Mouse (Mus musculus) liver, embryonic 11.5 days (tissue): ENCODE data around the gene Fbxw16. TPM values are rescaled to one million over a fixed set of nuclear protein-coding genes. Genes with fewer than 3 reads are reported as not detected.
"Not testable (repeated sequence)": the region's sequence is repeated elsewhere in the genome, so short reads cannot be mapped to it uniquely, and the experiment has no call there.

Experiments
- ATAC-seq: fragments of 200-750 bp; cut with Nextera tagmentation; replicated peaks from 2 replicates; pipeline ENCODE4 v1.8.0; 2017; ENCODE audit warnings: moderate number of reproducible peaks, mild to moderate bottlenecking, moderate TSS enrichment, moderate library complexity; ENCODE audit not compliant: low FRiP score
- DNase-seq: peaks from one replicate; pipeline ENCODE4 v3.0.0-alpha.2; 2017; ENCODE audit warnings: low spot score
- H3K27ac ChIP-seq: fragments of 300-500 bp; sonication (generic); 2 replicates; pipeline ENCODE4 v1.5.1; 2014; ENCODE audit warnings: mild to moderate bottlenecking, low read depth, low read length, control low read depth
- H3K27me3 ChIP-seq: fragments of 300-500 bp; sonication (generic); replicated peaks from 2 replicates; pipeline ENCODE4 v1.6.1; 2014; ENCODE audit warnings: low read length, mixed read lengths; ENCODE audit not compliant: control insufficient read depth, insufficient read depth
- H3K36me3 ChIP-seq: fragments of 300-500 bp; sonication (generic); 2 replicates; pipeline ENCODE4 v1.6.1; 2014; ENCODE audit warnings: mild to moderate bottlenecking, low read length, moderate library complexity, mixed read lengths; ENCODE audit not compliant: control insufficient read depth, insufficient read depth
- H3K4me1 ChIP-seq: fragments of 300-500 bp; sonication (generic); replicated peaks from 2 replicates; pipeline ENCODE4 v1.6.1; 2014; ENCODE audit warnings: low read length, mixed read lengths; ENCODE audit not compliant: control insufficient read depth, insufficient read depth
- H3K4me2 ChIP-seq: fragments of 300-500 bp; sonication (generic); 2 replicates; pipeline ENCODE4 v1.6.1; 2014; ENCODE audit warnings: mild to moderate bottlenecking, control low read depth, moderate library complexity
- H3K4me3 ChIP-seq: fragments of 300-500 bp; sonication (generic); 2 replicates; pipeline ENCODE4 v1.5.1; 2014; ENCODE audit warnings: low read depth, low read length, control low read depth
- H3K9ac ChIP-seq: fragments of 300-500 bp; sonication (generic); 2 replicates; pipeline ENCODE4 v1.6.1; 2014; ENCODE audit warnings: low read depth, low read length, control low read depth
- H3K9me3 ChIP-seq: fragments of 300-500 bp; sonication (generic); 2 replicates; pipeline ENCODE4 v1.6.1; 2016; ENCODE audit warnings: low read length, inconsistent platforms, mixed read lengths; ENCODE audit not compliant: control insufficient read depth
- WGBS: fragments of 180-500 bp; shearing (Covaris S2); extraction: QIAGEN DNeasy Blood & Tissue Kit; methylation state at CpG from one replicate; pipeline ENCODE4 v1.1.7; 2014; 5-methylcytosine and 5-hydroxymethylcytosine counted together
- polyA plus RNA-seq: library from polyadenylated mRNA; unstranded; fragments of >200 nt; fragmentation: Nextera tagmentation; extraction: Ambion mirVana; gene quantifications from 2 replicates; pipeline ENCODE4 v1.2.1, GENCODE M21; 2014

Gene Fbxw16
- polyA plus RNA-seq: not detected in 2 replicates

- DNase-seq (no peak), ATAC-seq (no peak)
- Histone ChIP-seq H3K4me1 (no peaks in the 10 kb centered on the region), H3K9ac (no peak within 1 kb of the TSS), H3K27ac (no peak within 1 kb of the TSS), H3K27me3 (no peaks in the 10 kb centered on the region), H3K9me3 (no peaks in the 10 kb centered on the region), H3K4me3 (no peak within 1 kb of the TSS), H3K36me3 (no peaks in the 10 kb centered on the region), H3K4me2 (no peak within 1 kb of the TSS)
Measured at GRCm38 (mm10) chr9:109449040-109449439, at the start of gene Fbxw16. TSS of gene Fbxw16 (minus strand) at chr9:109449140.

- H3K4me3 ChIP-seq, H3K4me1 ChIP-seq, H3K27me3 ChIP-seq, ATAC-seq, H3K9me3 ChIP-seq, DNase-seq, H3K36me3 ChIP-seq, H3K4me2 ChIP-seq, H3K9ac ChIP-seq, H3K27ac ChIP-seq: not testable (repeated sequence)
- 49% methylated on average over 1 of the region's 1 CpGs for WGBS
Measured at GRCm38 (mm10) chr9:109495775-109496174, 46.8 kb upstream of the Fbxw16 start, which contains the start of gene Fbxw19. TSS of gene Fbxw19 (minus strand) at chr9:109495875.

GRCm38 (mm10) chr9:109432956-109433355, 16.0 kb downstream of the Fbxw16 start:
- no peak for ATAC-seq
- H3K4me2 ChIP-seq: no peak overlapping the region
- no peaks in the 10 kb centered on the region for H3K27me3 ChIP-seq
- H3K27ac ChIP-seq: no peak overlapping the region
- no peak overlapping the region for H3K4me3 ChIP-seq
- H3K36me3 ChIP-seq: no peaks in the 10 kb centered on the region
- 74% methylated on average over 1 of the region's 1 CpGs for WGBS
- no peak for DNase-seq
- no peaks in the 10 kb centered on the region for H3K4me1 ChIP-seq
- no peaks in the 10 kb centered on the region for H3K9me3 ChIP-seq
- no peak overlapping the region for H3K9ac ChIP-seq

- not testable (repeated sequence) for H3K4me2 ChIP-seq, H3K4me1 ChIP-seq, DNase-seq, H3K4me3 ChIP-seq, H3K9ac ChIP-seq, ATAC-seq, H3K27ac ChIP-seq, H3K36me3 ChIP-seq, H3K27me3 ChIP-seq, H3K9me3 ChIP-seq
- WGBS: 52% methylated on average over 4 of the region's 4 CpGs
Measured at GRCm38 (mm10) chr9:109404196-109404595, 44.7 kb downstream of the Fbxw16 start, which contains the start of gene Fbxw22. TSS of gene Fbxw22 (minus strand) at chr9:109404296.

Other genes starting within 250 kb of the Fbxw16 start
- not detected in 2 replicates for gene Fbxw20, start 214.4 kb downstream of the Fbxw16 start, polyA plus RNA-seq
- gene Fbxw14, start 161.5 kb downstream of the Fbxw16 start, polyA plus RNA-seq: not detected in 2 replicates
- not detected in 2 replicates for gene Fbxw28, start 109.5 kb downstream of the Fbxw16 start, polyA plus RNA-seq
- gene Fbxw22, start 44.8 kb downstream of the Fbxw16 start, polyA plus RNA-seq: not detected in 2 replicates
- not detected in 2 replicates for gene Fbxw19, start 46.7 kb upstream of the Fbxw16 start, polyA plus RNA-seq
- gene Fbxw15, start 119.1 kb upstream of the Fbxw16 start, polyA plus RNA-seq: 0.16 TPM in 1 of 2 replicates, not detected in the other
- gene Fbxw24, start 176.9 kb upstream of the Fbxw16 start, polyA plus RNA-seq: not detected in 2 replicates
- not detected in 2 replicates for gene Fbxw25, start 215.5 kb upstream of the Fbxw16 start, polyA plus RNA-seq